Mouse (Mus musculus) fat pad, adult 2 months (tissue): ENCODE measurements around the gene Cdk14.

Source experiments
- DNase-seq: peaks from one replicate; pipeline ENCODE4 v3.0.0-alpha.2; 2011; ENCODE audit warnings: low read depth, low spot score; ENCODE audit errors: extremely low read depth

The Cdk14 gene

GRCm38 (mm10) chr5:4866945-4867344, 553.2 kb downstream of the Cdk14 start:
- no peak for DNase-seq

GRCm38 (mm10) chr5:4866099-4866498, 554.0 kb downstream of the Cdk14 start:
- no peak for DNase-seq

- no peak for DNase-seq
These were observed 558.5 kb downstream of the Cdk14 start for GRCm38 (mm10) chr5:4861592-4861991.

GRCm38 (mm10) chr5:4861141-4861540, 559.0 kb downstream of the Cdk14 start:
- no peak for DNase-seq

GRCm38 (mm10) chr5:4858032-4858641, 562.0 kb downstream of the Cdk14 start:
- DNase-seq, result no peak

GRCm38 (mm10) chr5:4853503-4853902, 566.6 kb downstream of the Cdk14 start:
- DNase-seq, result no peak

GRCm38 (mm10) chr5:4852711-4853320, 567.3 kb downstream of the Cdk14 start:
- no peak for DNase-seq

- DNase-seq, result no peak
These were observed 568.0 kb downstream of the Cdk14 start for GRCm38 (mm10) chr5:4851934-4852710.

GRCm38 (mm10) chr5:4851245-4851933, 568.7 kb downstream of the Cdk14 start:
- DNase-seq, result no peak

GRCm38 (mm10) chr5:4834819-4835480, 585.2 kb downstream of the Cdk14 start:
- no peak for DNase-seq

GRCm38 (mm10) chr5:4833940-4834339, 586.2 kb downstream of the Cdk14 start:
- DNase-seq, result no peak

GRCm38 (mm10) chr5:4826886-4827285, 593.2 kb downstream of the Cdk14 start:
- no peak for DNase-seq

- no peak for DNase-seq
These were observed 594.2 kb downstream of the Cdk14 start for GRCm38 (mm10) chr5:4825951-4826350.

- DNase-seq, result no peak
These were observed 595.0 kb downstream of the Cdk14 start for GRCm38 (mm10) chr5:4825076-4825475.

GRCm38 (mm10) chr5:4824171-4824570, 595.9 kb downstream of the Cdk14 start:
- DNase-seq, result no peak

- DNase-seq, result no peak
These were observed 598.1 kb downstream of the Cdk14 start for GRCm38 (mm10) chr5:4822041-4822440.

GRCm38 (mm10) chr5:4821368-4821771, 598.7 kb downstream of the Cdk14 start:
- DNase-seq, result no peak

GRCm38 (mm10) chr5:4816981-4817380, 603.1 kb downstream of the Cdk14 start:
- no peak for DNase-seq

- DNase-seq, result no peak
These were observed 605.5 kb downstream of the Cdk14 start for GRCm38 (mm10) chr5:4814465-4815204.

GRCm38 (mm10) chr5:4813357-4813756, 606.8 kb downstream of the Cdk14 start:
- DNase-seq, result no peak
